Mouse (Mus musculus) adrenal gland, adult 8-10 months (tissue): ENCODE measurements around the gene Arl14ep. TPM values are rescaled to one million over a fixed set of nuclear protein-coding genes. Genes with fewer than 3 reads are reported as not detected.

Experiments used
- DNase-seq: peaks from one replicate; pipeline ENCODE4 v3.0.0; 2022
- total RNA-seq, 4 experiments: library from RNA; stranded (reverse); gene quantifications; 2 replicates each; pipeline ENCODE4 v1.2.4; 2022

Gene Arl14ep
- total RNA-seq, 4 experiments from 2014 or later, result 33.7 to 45.9 (median 39.8) TPM

DNA sequence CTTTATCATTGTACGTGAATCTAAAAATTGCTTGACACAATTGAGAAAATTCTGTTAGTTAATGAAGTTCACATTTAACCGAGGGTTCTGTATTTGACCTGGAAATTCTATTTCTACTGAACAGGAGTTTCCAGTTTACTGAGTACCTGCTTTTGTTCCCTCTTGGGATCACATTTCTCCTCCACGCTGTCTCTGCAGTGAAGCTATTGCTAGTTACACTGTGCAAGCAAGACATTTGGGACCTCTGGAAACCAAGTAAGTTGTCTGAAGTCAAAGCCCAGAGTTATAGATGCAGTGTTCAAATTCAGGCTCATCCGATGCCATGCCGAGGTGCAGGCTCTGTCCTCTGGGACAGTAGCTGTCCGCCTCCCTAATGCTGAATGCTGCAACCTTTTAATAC is 19.2 kb downstream of the Arl14ep start:
- no peak for DNase-seq

DNA sequence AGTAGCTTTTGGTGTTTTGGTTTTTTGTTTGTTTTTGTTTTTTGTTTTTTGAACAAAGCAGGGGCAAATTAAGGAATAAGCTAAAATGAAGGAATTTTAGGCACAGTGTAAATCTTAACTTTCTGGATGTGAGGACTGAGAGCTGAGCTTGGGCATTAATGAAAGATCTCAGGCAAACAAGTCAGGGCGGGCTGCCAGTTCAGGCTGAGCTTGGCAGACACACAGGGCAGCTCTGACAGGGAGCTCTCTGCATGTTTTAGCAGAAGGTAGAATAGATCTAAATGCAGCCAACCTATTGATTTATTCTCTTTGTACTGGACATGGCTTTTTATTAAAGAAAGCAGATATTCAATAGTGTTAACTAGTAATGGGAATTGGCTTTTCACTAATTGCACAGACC is 31.8 kb downstream of the Arl14ep start:
- DNase-seq, result peak; percentile 17

- no peak for DNase-seq
Observed at GRCm38 (mm10) chr2:106935681-106936080, 38.5 kb downstream of the Arl14ep start.

GRCm38 (mm10) chr2:106929906-106930305 is 44.3 kb downstream of the Arl14ep start:
- DNase-seq, result peak; percentile 26

Other genes with a start within 250 kb of the Arl14ep start
- not detected for gene Fshb, start 85.2 kb upstream of the Arl14ep start, total RNA-seq